Mouse (Mus musculus): ENCODE measurements at regions not wholly inside any gene's neighbourhood (a gene's known extent, or its start where the extent isn't known, plus 50 kb on each side); places are given as distances from the start of the nearest gene placed in this dataset.

- no peak for DNase-seq
These were observed 64.7 kb upstream of the Ppp1r3a start for GRCm38 (mm10) chr6:14819798-14820197.

- no peak for DNase-seq
These were observed 69.7 kb upstream of the Ppp1r3a start for GRCm38 (mm10) chr6:14824777-14825176.

- peak; percentile 35 to 37 for DNase-seq
These were observed 62.2 kb upstream of the Foxp2 start for GRCm38 (mm10) chr6:14838910-14839309.
